Mouse (Mus musculus) urinary bladder, postnatal 10 days (tissue): ENCODE data around the gene Insm1.

Experiments
- DNase-seq: peaks from one replicate; pipeline ENCODE4 v3.0.0; 2022; ENCODE audit warnings: low spot score

Insm1 gene

GRCm38 (mm10) chr2:146262966-146263365 lies 41.2 kb downstream of the Insm1 start:
- DNase-seq, result no peak

GRCm38 (mm10) chr2:146265045-146265444 lies 43.3 kb downstream of the Insm1 start:
- no peak for DNase-seq

GRCm38 (mm10) chr2:146266539-146266938 lies 44.8 kb downstream of the Insm1 start:
- DNase-seq, result no peak
